Mouse (Mus musculus) forebrain, postnatal 0 days (tissue): Measurements from ENCODE around the gene Trim8. TPM values are rescaled to one million over a fixed set of nuclear protein-coding genes. Genes with fewer than 3 reads are reported as not detected.

Source experiments
- ATAC-seq: fragments of 200-750 bp; cut with Nextera tagmentation; 2 replicates; pipeline ENCODE4 v1.8.0; 2017; ENCODE audit warnings: mild to moderate bottlenecking, moderate library complexity
- DNase-seq: peaks from one replicate; pipeline ENCODE4 v3.0.0-alpha.2; 2015
- H3K27ac ChIP-seq: fragments of 300-500 bp; sonication (generic); 2 replicates; pipeline ENCODE4 v1.5.1; 2014; ENCODE audit warnings: low read depth, mild to moderate bottlenecking, antibody characterized with exemption, low read length, moderate library complexity, mixed read lengths
- H3K27me3 ChIP-seq: fragments of 300-500 bp; sonication (generic); 2 replicates; pipeline ENCODE4 v1.6.1; 2014; ENCODE audit warnings: mild to moderate bottlenecking, low read length, mixed read lengths; ENCODE audit not compliant: insufficient read depth
- H3K36me3 ChIP-seq: fragments of 300-500 bp; sonication (generic); 2 replicates; pipeline ENCODE4 v1.6.1; 2014; ENCODE audit warnings: mild to moderate bottlenecking, moderate library complexity; ENCODE audit not compliant: insufficient read depth
- H3K4me1 ChIP-seq: fragments of 300-500 bp; sonication (generic); 2 replicates; pipeline ENCODE4 v1.6.1; 2014; ENCODE audit warnings: antibody characterized with exemption; ENCODE audit not compliant: insufficient read depth
- H3K4me2 ChIP-seq: fragments of 300-500 bp; sonication (generic); 2 replicates; pipeline ENCODE4 v1.6.1; 2014; ENCODE audit warnings: low read depth, mild to moderate bottlenecking, moderate library complexity
- H3K4me3 ChIP-seq: fragments of 300-500 bp; sonication (generic); 2 replicates; pipeline ENCODE4 v1.5.1; 2014; ENCODE audit warnings: low read depth, low read length, mixed read lengths
- H3K9ac ChIP-seq: fragments of 300-500 bp; sonication (generic); 2 replicates; pipeline ENCODE4 v1.6.1; 2014; ENCODE audit warnings: mild to moderate bottlenecking
- H3K9me3 ChIP-seq: fragments of 300-500 bp; sonication (generic); 2 replicates; pipeline ENCODE4 v1.6.1; 2016; ENCODE audit warnings: low read length
- CTCF ChIP-seq: sonication (generic); IDR thresholded peaks from 2 replicates; pipeline ENCODE4 v1.5.1; 2016; ENCODE audit warnings: antibody characterized with exemption, control low read depth, low read depth
- WGBS: fragments of 180-500 bp; shearing (Covaris S2); extraction: QIAGEN DNeasy Blood & Tissue Kit; methylation state at CpG from one replicate; pipeline ENCODE4 v1.1.7; 2014; 5-methylcytosine and 5-hydroxymethylcytosine counted together
- polyA plus RNA-seq: library from polyadenylated mRNA; unstranded; fragments of >200 nt; fragmentation: Nextera tagmentation; extraction: Ambion mirVana; gene quantifications from 2 replicates; pipeline ENCODE4 v1.2.1, GENCODE M21; 2015
- total RNA-seq: library from RNA; depleted of rRNA; stranded (reverse); fragments of >200 nt; gene quantifications from 2 replicates; pipeline ENCODE4 v1.2.3, GENCODE M21; 2014

Trim8 gene
- total and polyA plus RNA-seq, 2 experiments from 2014 or later = 28.2 to 76.5 TPM

DNA sequence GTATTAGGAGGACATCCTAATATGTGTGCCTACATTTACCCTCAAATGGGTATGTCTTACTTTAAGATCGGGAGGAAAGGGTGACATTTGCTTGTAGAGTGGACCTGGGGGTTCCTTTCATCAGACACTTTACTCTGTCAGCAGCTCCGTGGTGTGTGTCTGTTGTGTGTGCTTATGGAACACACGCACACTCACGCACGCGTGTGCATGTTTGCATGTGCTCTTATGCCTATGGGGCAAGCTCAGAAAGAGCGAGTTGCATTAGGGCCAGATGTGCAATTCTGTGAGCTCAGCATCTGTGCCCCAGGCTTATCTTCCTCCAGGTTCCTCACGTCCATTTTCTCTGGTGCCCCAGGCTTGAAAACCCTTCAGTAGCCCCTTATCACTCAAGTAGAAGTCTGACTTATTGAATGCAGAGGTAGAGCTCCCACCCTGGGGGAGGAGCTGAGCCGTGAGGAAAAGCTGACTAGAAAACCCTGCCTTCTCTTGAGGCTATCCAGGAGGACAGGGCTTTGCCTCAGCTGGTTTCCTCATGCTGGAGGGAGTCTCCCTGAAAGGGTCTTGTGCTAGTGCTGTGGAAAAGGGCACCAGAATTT lies 3.4 kb downstream of the Trim8 start:
- 54% methylated on average over 9 of the region's 9 CpGs for WGBS
- H3K4me2 ChIP-seq = peak overlapping the region; percentile 93
- peak overlapping the region; percentile 100; the same call in 1 of the 2 replicates for H3K27ac ChIP-seq
- TF ChIP-seq CTCF = no peak
- H3K27me3 ChIP-seq = no peaks in the 10 kb centered on the region
- H3K4me1 ChIP-seq = peaks cover 41% of the 10 kb centered on the region
- ATAC-seq (no peak), DNase-seq (no peak)
- H3K4me3 ChIP-seq = peak overlapping the region; percentile 96
- H3K36me3 ChIP-seq = peaks cover 13% of the 10 kb centered on the region; the same call in 1 of the 2 replicates
- no peaks in the 10 kb centered on the region for H3K9me3 ChIP-seq
- H3K9ac ChIP-seq = peak overlapping the region; percentile 97

DNA sequence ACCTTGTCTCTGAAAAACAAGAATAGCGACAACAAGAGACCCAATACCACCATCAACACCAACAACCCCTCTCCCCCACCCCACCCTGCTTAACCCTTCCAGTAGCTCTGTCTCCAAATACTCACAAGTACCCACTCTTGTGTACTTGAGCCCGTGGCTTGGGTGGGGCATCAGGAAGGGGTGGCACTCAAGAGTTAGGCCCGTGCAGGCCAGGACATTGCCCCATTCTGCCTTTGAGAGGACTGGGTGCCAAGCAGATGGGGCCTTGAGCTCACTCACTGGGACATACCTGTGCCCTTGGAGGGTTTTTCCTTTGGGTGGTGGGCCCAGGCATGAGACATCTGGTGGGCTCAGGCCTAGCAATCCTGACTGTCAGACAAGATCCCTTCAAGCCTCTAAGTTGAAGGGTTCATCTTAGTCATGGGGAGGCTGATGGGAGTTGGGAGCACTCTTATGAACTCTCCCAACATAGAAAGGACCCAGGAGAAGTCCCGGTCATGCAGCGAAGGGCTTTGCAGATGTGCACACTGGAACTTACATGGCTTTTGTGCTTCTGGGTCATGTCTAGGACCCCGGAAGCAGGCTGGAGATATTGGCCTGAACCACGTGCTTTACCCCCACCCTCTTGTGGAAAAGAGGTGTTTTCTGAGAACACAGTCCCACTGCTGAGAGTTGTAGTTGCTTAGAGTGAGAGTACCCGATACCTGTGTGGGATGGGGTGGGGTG lies 4.3 kb downstream of the Trim8 start:
- Histone ChIP-seq H3K9ac (0 out of 2 replicates have a peak overlapping the region, but pooled peaks have one; percentile 25), H3K4me1 (peaks cover 41% of the 10 kb centered on the region), H3K27me3 (no peaks in the 10 kb centered on the region), H3K4me3 (0 out of 2 replicates have a peak overlapping the region, but pooled peaks have one; percentile 9), H3K9me3 (no peaks in the 10 kb centered on the region), H3K4me2 (peak overlapping the region; percentile 93), H3K27ac (no peak overlapping the region), H3K36me3 (peaks cover 18% of the 10 kb centered on the region; the same call in 1 of the 2 replicates)
- DNase-seq (no peak), ATAC-seq (no peak)
- 70% methylated on average over 8 of the region's 8 CpGs for WGBS
- no peak for TF ChIP-seq CTCF

DNA sequence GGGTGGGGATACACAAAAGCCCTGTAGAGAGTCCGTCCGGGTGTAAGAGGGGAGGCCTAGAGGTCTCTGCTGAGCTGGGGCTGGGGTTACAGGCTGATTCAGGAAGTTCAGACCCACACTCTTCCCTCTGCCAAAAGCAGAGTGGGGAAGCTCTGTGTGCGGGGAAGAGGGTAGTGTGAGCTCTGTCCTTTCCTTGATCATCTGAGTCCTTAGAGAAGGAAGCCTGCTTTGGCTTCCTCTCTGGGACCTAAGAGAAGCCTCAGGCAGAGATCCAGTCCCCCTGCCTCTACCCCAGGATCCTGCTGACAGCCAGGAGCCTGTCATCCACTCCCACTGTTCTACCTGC lies 4.8 kb downstream of the Trim8 start:
- Histone ChIP-seq H3K4me1 (peaks cover 41% of the 10 kb centered on the region), H3K27me3 (no peaks in the 10 kb centered on the region), H3K4me3 (peak overlapping the region; percentile 9; the same call in 1 of the 2 replicates), H3K36me3 (peaks cover 18% of the 10 kb centered on the region; the same call in 1 of the 2 replicates), H3K4me2 (peak overlapping the region; percentile 93), H3K27ac (no peak overlapping the region), H3K9ac (no peak overlapping the region), H3K9me3 (no peaks in the 10 kb centered on the region)
- no peak for DNase-seq
- WGBS = 25% methylated on average over 3 of the region's 3 CpGs
- no peak for TF ChIP-seq CTCF
- ATAC-seq = no peak

DNA sequence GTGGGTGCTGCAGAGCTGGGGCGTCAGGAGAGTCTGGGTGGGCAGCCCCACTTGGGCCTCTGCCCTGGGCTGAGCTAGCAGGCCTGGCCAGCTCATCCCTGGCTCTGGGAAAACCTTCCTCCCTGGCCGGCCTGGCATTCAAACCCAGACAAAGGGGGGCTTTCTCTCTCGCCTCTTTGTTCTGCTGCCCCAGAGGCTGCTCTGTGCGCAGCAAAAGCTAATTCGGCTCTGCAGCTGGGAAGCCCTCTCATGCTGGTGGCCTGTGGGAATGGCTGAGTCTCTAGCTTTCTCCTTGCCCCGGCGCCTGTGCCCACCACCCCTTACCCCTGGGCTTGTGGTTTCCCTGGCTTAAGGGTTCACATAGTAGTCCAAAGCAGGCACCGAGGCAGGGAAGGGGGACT lies 5.7 kb downstream of the Trim8 start:
- Histone ChIP-seq H3K36me3 (peaks cover 22% of the 10 kb centered on the region; the same call in 1 of the 2 replicates), H3K4me2 (peak overlapping the region; percentile 93), H3K27me3 (no peaks in the 10 kb centered on the region), H3K27ac (peak overlapping the region; percentile 54), H3K9me3 (no peaks in the 10 kb centered on the region), H3K9ac (peak overlapping the region; percentile 14; the same call in 1 of the 2 replicates), H3K4me1 (peaks cover 41% of the 10 kb centered on the region), H3K4me3 (peak overlapping the region; percentile 9; the same call in 1 of the 2 replicates)
- WGBS = 11% methylated on average over 8 of the region's 8 CpGs
- DNase-seq (no peak), ATAC-seq (peak; percentile 34)
- TF ChIP-seq CTCF = no peak

DNA sequence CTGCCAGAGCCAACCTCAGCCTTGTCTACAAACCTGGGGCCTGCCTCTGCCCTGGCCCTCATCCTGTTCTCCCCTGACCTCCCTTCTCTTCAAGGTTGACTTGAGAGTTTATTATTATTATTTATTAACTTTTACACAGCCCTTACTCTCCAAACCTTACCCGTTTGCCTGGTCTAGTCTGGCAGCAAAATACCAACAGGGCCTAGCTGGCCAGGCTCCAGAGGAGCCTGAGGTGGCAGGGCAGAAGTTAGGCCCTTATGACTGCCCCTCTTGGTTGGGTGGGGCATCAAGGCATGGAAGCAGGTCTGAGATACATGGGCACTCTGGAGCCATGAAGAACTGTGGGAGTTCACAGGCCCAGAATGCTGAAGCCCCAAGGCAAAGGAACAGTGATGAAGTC lies 6.3 kb downstream of the Trim8 start:
- ATAC-seq (no peak), DNase-seq (no peak)
- peaks cover 41% of the 10 kb centered on the region for H3K4me1 ChIP-seq
- peak overlapping the region; percentile 54 for H3K27ac ChIP-seq
- peaks cover 28% of the 10 kb centered on the region for H3K36me3 ChIP-seq
- H3K4me2 ChIP-seq = peak overlapping the region; percentile 93; the same call in 1 of the 2 replicates
- TF ChIP-seq CTCF = no peak
- H3K27me3 ChIP-seq = no peaks in the 10 kb centered on the region
- no peak overlapping the region for H3K4me3 ChIP-seq
- WGBS = 61% methylated on average over 1 of the region's 1 CpGs
- H3K9me3 ChIP-seq = no peaks in the 10 kb centered on the region
- H3K9ac ChIP-seq = peak overlapping the region; percentile 14; the same call in 1 of the 2 replicates

DNA sequence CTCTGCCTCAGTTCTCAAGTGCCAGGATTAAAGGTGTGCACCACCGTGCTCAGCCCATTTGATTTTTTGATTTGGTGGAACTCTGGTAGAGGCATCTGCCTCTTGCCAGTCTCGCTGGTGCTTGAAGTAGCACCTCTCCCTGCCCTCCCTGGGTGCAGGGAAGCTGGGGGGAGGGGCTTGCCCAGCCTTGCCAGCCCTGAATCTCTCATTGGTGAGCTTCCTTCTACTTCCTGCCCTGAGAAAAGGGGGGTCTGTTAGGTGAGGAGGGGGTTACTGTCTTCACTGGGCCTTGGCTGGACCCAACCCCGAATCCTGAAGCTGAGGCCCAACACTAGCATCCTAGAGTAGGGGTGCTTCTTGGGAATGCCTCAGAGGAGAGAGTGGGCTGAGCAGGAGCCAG lies 7.2 kb downstream of the Trim8 start:
- DNase-seq = no peak
- no peak overlapping the region for H3K4me3 ChIP-seq
- peaks cover 41% of the 10 kb centered on the region for H3K4me1 ChIP-seq
- peaks cover 37% of the 10 kb centered on the region for H3K36me3 ChIP-seq
- no peaks in the 10 kb centered on the region for H3K27me3 ChIP-seq
- H3K9ac ChIP-seq = no peak overlapping the region
- no peaks in the 10 kb centered on the region for H3K9me3 ChIP-seq
- ATAC-seq = no peak
- no peak for TF ChIP-seq CTCF
- 76% methylated on average over 3 of the region's 3 CpGs for WGBS
- no peak overlapping the region for H3K27ac ChIP-seq
- no peak overlapping the region for H3K4me2 ChIP-seq

DNA sequence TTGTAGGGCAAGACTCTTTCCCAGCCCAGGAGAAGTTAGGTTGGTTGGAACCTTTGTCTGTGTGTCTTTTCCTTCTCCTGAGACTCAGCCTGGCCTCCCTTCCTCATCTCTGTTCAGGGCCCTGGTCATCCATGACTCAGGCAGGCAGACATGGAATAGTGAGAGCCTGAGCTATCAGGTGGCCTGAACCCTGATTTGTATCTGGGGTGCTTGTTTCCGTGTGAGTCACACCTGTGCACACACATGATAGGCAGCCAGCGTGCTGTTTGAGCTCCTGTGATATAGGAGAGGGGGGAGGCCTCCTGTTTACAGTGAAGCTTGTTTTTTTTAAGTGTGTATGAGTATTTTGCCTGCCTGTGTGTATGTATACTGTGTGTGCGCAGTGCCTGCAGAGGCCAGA lies 7.7 kb downstream of the Trim8 start:
- no peak for DNase-seq
- TF ChIP-seq CTCF = no peak
- ATAC-seq = no peak
- Histone ChIP-seq H3K4me1 (peaks cover 37% of the 10 kb centered on the region), H3K9ac (no peak overlapping the region), H3K27ac (no peak overlapping the region), H3K36me3 (peaks cover 41% of the 10 kb centered on the region), H3K9me3 (no peaks in the 10 kb centered on the region), H3K27me3 (no peaks in the 10 kb centered on the region), H3K4me3 (no peak overlapping the region), H3K4me2 (no peak overlapping the region)
- WGBS = 84% methylated on average over 3 of the region's 3 CpGs
